Mouse (Mus musculus) hindbrain, embryonic 15.5 days (tissue): Measurements from ENCODE around the gene Ephx4. TPM values are rescaled to one million over a fixed set of nuclear protein-coding genes. Genes with fewer than 3 reads are reported as not detected.
"Not testable (repeated sequence)": the region's sequence is repeated elsewhere in the genome, so short reads cannot be mapped to it uniquely, and the experiment has no call there.

ENCODE experiments used
- ATAC-seq: fragments of 200-750 bp; cut with Nextera tagmentation; 2 replicates; pipeline ENCODE4 v1.8.0; 2017; ENCODE audit warnings: low read depth, moderate number of reproducible peaks, moderate TSS enrichment; ENCODE audit not compliant: low FRiP score
- H3K27ac ChIP-seq: fragments of 300-500 bp; sonication (generic); replicated peaks from 2 replicates; pipeline ENCODE4 v1.5.1; 2015; ENCODE audit warnings: mild to moderate bottlenecking, inconsistent platforms
- H3K27me3 ChIP-seq: fragments of 300-500 bp; sonication (generic); 2 replicates; pipeline ENCODE4 v1.6.1; 2015; ENCODE audit warnings: control low read depth, inconsistent platforms
- H3K36me3 ChIP-seq: fragments of 300-500 bp; sonication (generic); 2 replicates; pipeline ENCODE4 v1.6.1; 2015; ENCODE audit warnings: control low read depth, inconsistent platforms
- H3K4me1 ChIP-seq: fragments of 300-500 bp; sonication (generic); replicated peaks from 2 replicates; pipeline ENCODE4 v1.6.1; 2015; ENCODE audit warnings: control low read depth, inconsistent platforms
- H3K4me2 ChIP-seq: fragments of 300-500 bp; sonication (generic); 2 replicates; pipeline ENCODE4 v1.6.1; 2015; ENCODE audit warnings: moderate library complexity, mild to moderate bottlenecking, inconsistent platforms
- H3K4me3 ChIP-seq: fragments of 300-500 bp; sonication (generic); 2 replicates; pipeline ENCODE4 v1.5.1; 2015; ENCODE audit warnings: mild to moderate bottlenecking, inconsistent platforms
- H3K9ac ChIP-seq: fragments of 300-500 bp; sonication (generic); 2 replicates; pipeline ENCODE4 v1.6.1; 2015; ENCODE audit warnings: inconsistent platforms
- H3K9me3 ChIP-seq: fragments of 300-500 bp; sonication (generic); 2 replicates; pipeline ENCODE4 v1.6.1; 2016; ENCODE audit warnings: control low read depth, inconsistent platforms
- WGBS: fragments of 180-500 bp; shearing (Covaris S2); methylation state at CpG from one replicate; pipeline ENCODE4 v1.1.7; 2015; 5-methylcytosine and 5-hydroxymethylcytosine counted together
- polyA plus RNA-seq: library from polyadenylated mRNA; unstranded; fragments of >200 nt; fragmentation: Nextera tagmentation; extraction: Ambion mirVana; gene quantifications from 2 replicates; pipeline ENCODE4 v1.2.1, GENCODE M21; 2015

The Ephx4 gene
- polyA plus RNA-seq, result 2.7 and 3.3 TPM in 2 replicates

DNA sequence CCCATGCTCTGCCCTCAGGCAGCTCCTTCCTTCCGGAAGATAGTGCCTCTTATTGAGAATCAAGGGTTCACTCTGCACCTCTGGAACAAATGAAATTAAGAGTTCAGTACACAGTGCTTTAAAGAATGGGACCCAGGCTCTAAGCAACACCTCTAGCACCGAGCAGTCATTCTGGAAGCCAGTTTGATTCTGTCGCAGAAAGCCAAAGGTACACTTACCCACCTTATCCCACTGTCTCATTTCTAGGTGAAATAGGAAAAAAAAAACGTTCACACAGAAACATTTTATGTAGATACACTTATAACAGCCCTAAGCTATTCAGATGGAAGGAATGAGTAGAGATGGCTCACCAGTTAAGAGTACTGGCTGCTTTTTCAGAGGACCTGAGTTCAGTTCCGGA, at the start of gene Ephx4:
Gene Ephx4 (plus strand): TSS at position 301 of the 400 bp plus-strand sequence.
- H3K9ac ChIP-seq, result peak within 1 kb of the TSS; percentile 46
- no peaks in the 10 kb centered on the region for H3K36me3 ChIP-seq
- no peaks in the 10 kb centered on the region for H3K9me3 ChIP-seq
- H3K27me3 ChIP-seq, result peaks cover 10% of the 10 kb centered on the region; the same call in 1 of the 2 replicates
- ATAC-seq, result no peak
- no peak within 1 kb of the TSS for H3K27ac ChIP-seq
- 19% methylated on average over 5 of the region's 5 CpGs for WGBS
- 0 out of 2 replicates have a peak, but pooled peaks cover 10% of the 10 kb centered on the region for H3K4me1 ChIP-seq
- H3K4me3 ChIP-seq, result peak within 1 kb of the TSS; percentile 56
- peak within 1 kb of the TSS; percentile 95 for H3K4me2 ChIP-seq

DNA sequence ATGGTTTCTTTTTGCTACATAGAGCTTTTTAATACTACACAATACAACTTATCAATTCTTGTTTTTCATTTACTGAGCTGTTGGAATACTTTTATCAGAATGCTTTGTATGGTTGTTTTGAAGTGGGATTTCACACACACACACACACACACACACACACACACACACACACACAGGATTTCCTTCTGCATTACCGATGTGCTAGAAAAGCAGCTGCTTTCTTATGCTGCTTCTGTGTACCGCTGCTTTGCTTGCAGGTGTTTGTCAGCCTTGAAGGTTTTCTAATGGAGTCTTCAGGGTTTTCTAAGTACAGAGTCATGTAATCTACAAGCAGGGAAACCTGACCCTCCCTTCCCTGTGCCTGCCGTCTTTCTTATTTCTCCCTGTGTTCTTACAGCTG, 48.6 kb upstream of the Ephx4 start:
- Histone ChIP-seq H3K4me2 (no peak overlapping the region), H3K9ac (no peak overlapping the region), H3K4me1 (no peaks in the 10 kb centered on the region), H3K36me3 (no peaks in the 10 kb centered on the region), H3K4me3 (no peak overlapping the region), H3K27me3 (no peaks in the 10 kb centered on the region), H3K27ac (no peak overlapping the region), H3K9me3 (no peaks in the 10 kb centered on the region)
- ATAC-seq, result no peak
- 60% methylated on average over 3 of the region's 3 CpGs for WGBS

DNA sequence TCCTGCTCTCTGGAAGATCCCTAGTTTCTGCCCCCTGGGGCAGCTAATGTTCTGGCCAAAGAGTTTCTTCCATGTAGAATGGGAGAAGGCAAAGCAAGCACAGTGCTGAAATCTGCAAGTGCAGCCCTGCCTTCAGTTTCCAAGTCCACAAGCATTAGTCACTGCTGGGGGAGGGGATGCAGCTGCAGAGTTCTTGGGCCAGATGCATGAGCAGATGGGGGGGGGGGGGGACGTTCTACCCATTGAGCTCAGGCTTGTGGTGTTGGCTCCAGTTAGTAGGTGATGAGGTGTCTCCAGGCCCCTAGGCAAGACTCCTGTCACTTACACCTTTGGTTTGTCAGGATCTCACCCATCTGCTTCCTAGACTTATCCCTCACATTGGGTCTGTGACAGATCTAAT, 46.7 kb upstream of the Ephx4 start:
- Histone ChIP-seq H3K4me2 (no peak overlapping the region), H3K9me3 (no peaks in the 10 kb centered on the region), H3K4me1 (peaks cover 3% of the 10 kb centered on the region; the same call in 1 of the 2 replicates), H3K27me3 (no peaks in the 10 kb centered on the region), H3K4me3 (no peak overlapping the region), H3K27ac (no peak overlapping the region), H3K9ac (no peak overlapping the region), H3K36me3 (no peaks in the 10 kb centered on the region)
- WGBS, result 56% methylated on average over 1 of the region's 1 CpGs
- ATAC-seq, result no peak

DNA sequence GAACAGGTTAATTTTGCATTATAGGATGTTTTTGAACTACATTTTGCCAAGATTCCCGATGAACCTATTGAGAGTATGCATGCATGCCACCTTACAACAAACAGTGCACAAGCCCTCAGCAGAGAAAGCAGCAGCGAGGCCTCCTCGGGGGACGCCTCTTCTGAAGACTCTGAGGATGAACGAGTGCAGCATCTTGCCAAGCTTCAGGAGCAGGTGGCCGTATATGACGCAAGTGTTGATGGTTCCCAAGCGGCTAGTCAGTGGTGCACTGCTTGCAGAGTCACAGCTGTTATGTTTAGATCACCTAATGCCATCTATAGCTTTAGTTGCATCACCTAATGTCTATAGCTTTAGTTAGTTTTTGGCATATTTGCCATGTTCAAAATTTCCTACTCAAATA, 44.8 kb upstream of the Ephx4 start:
- Histone ChIP-seq H3K4me3 (no peak overlapping the region), H3K9ac (no peak overlapping the region), H3K27me3 (no peaks in the 10 kb centered on the region), H3K27ac (no peak overlapping the region), H3K4me1 (peaks cover 3% of the 10 kb centered on the region; the same call in 1 of the 2 replicates), H3K4me2 (no peak overlapping the region), H3K36me3 (no peaks in the 10 kb centered on the region), H3K9me3 (no peaks in the 10 kb centered on the region)
- no peak for ATAC-seq
- WGBS, result 89% methylated on average over 8 of the region's 8 CpGs

DNA sequence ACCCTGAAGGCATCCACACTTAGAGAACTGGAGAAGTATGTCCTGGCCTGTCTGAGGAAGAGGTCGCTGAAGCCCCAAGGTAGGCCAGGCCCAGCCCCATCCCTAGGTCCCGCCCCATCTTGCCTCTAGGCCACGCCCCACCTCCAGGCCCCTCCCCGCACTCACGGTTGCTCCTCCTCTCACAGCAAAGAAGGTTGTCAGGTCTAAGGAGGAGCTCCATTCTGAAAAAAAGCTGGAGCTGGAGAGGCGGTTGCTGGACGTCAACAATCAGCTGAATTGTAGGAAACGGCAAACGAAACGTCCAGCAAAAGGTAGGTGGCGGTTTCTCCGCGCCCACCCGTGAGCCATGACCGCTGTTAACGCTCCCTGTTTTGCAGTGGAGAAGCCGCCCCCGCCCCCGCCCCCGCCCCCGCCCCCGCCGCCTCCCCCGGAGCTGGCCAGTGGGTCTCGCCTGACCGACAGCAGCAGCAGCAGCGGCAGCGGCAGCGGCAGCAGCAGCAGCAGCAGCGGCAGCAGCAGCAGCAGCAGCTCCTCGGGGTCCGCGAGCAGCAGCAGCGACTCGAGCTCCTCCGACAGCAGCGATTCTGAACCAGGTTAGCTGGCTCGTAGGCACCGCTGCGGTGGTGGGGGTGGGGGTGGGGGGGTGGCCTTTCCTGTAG, 43.0 kb upstream of the Ephx4 start:
- no peaks in the 10 kb centered on the region for H3K27me3 ChIP-seq
- H3K36me3 ChIP-seq, result no peaks in the 10 kb centered on the region
- no peaks in the 10 kb centered on the region for H3K9me3 ChIP-seq
- peak overlapping the region; percentile 84 for H3K27ac ChIP-seq
- peak overlapping the region; percentile 60 for H3K4me3 ChIP-seq
- WGBS, result under 1% methylated on average over 27 of the region's 40 CpGs
- H3K9ac ChIP-seq, result peak overlapping the region; percentile 43
- peak; percentile 97 for ATAC-seq
- H3K4me1 ChIP-seq, result peaks cover 3% of the 10 kb centered on the region; the same call in 1 of the 2 replicates
- H3K4me2 ChIP-seq, result peak overlapping the region; percentile 63

DNA sequence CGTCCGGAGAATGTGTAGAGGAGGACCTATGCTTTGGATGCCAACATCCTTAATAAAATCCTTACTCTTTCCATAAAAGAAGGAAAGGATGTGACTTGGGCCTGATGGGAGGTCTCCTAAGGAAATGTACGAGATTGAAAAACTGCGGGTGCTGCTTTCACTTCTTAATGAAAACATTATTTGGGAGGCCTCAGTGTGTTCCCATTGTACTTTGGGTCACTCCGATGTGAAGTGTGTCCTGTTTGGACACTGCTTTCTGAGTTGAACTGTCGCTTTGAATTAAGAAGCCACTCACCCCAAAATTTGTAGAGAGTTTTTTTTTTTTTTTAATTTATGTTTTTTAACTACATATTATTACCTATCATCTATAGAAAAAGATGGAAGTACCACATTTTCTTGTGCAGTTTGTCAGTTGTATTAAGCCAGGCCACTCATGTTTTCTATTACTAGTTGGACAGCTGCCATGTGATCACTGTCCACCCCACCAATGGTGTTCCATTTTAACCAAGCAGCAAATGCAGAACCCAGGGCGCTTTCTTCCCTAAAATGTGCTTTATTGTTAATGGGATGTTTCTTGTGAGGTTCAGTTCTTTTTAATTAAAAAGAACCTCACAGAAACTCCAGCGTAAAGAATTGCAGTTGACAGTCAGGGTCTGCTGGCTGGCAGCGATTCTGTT, 42.3 kb upstream of the Ephx4 start:
- WGBS, result 9% methylated on average over 9 of the region's 9 CpGs
- H3K9me3 ChIP-seq, result no peaks in the 10 kb centered on the region
- H3K27me3 ChIP-seq, result no peaks in the 10 kb centered on the region
- peaks cover 3% of the 10 kb centered on the region; the same call in 1 of the 2 replicates for H3K4me1 ChIP-seq
- H3K36me3 ChIP-seq, result no peaks in the 10 kb centered on the region
- peak overlapping the region; percentile 60 for H3K4me3 ChIP-seq
- peak overlapping the region; percentile 43 for H3K9ac ChIP-seq
- no peak; the same call in 1 of the 2 replicates for ATAC-seq
- peak overlapping the region; percentile 84 for H3K27ac ChIP-seq
- H3K4me2 ChIP-seq, result peak overlapping the region; percentile 63

DNA sequence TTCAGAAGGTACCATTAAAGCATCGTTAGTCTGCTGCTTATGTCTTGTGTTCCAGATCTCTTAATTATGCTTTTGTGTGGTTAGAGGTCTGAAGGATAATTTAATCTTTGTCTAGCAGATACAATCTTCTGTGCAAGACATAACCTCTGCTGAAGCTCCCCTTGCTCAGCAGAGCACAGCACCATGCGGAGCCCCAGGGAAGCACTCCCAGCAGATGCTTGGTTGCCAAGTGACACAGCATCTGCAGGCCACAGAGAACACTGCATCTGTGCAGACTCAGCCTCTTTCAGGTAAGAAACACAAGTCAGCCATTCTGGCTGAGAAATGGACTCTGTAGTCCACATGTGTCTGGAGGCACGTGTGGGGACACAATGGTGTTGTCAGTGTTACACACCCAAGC, 32.5 kb upstream of the Ephx4 start:
- H3K9ac ChIP-seq, result no peak overlapping the region
- 62% methylated on average over 3 of the region's 3 CpGs for WGBS
- no peaks in the 10 kb centered on the region for H3K4me1 ChIP-seq
- no peaks in the 10 kb centered on the region for H3K9me3 ChIP-seq
- H3K27me3 ChIP-seq, result no peaks in the 10 kb centered on the region
- no peak overlapping the region for H3K27ac ChIP-seq
- no peak overlapping the region for H3K4me3 ChIP-seq
- no peak overlapping the region for H3K4me2 ChIP-seq
- ATAC-seq, result peak; percentile 38; the same call in 1 of the 2 replicates
- 0 out of 2 replicates have a peak, but pooled peaks cover 2% of the 10 kb centered on the region for H3K36me3 ChIP-seq

DNA sequence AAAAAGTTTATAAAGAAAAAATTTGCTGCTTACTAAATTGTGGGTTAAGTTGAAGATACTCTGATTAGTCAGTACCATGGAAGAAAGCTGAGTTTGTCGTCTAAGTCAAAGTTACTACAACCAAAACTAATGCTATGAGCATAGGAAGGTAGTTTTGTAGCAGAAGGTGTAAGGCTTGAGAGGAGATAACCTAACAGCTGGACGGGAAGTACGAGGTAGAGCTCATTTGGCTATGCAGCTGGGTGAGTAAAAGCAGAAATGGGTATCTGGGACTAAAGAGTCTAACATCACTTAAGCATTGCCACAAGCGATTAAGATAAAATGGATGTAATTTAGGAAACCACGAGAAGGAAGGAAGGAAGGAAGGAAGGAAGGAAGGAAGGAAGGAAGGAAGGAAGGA, 31.2 kb upstream of the Ephx4 start:
- 90% methylated on average over 5 of the region's 5 CpGs for WGBS
- Histone ChIP-seq H3K36me3 (peaks cover 5% of the 10 kb centered on the region; the same call in 1 of the 2 replicates), H3K9ac (no peak overlapping the region), H3K4me1 (no peaks in the 10 kb centered on the region), H3K9me3 (no peaks in the 10 kb centered on the region), H3K27ac (no peak overlapping the region), H3K4me3 (no peak overlapping the region), H3K4me2 (no peak overlapping the region), H3K27me3 (no peaks in the 10 kb centered on the region)
- no peak for ATAC-seq

DNA sequence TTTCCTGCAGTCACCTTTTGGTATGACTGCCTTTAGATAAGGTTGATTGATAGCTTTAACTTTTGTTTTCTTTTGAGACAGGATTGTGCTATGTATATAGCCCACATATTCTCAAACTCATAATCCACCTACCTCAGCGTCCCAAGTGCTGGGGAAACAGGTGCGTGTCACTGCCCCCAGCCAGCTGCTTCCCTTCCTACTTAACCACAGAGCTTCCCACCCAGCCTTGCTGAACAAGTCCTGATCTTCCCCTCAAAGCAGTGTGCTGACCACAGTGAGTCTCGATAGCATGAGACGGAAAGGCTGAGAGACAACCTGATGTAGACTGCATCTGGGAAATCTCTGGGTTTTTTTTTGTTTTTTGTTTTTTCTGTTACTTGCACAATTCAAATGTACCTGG, 29.3 kb upstream of the Ephx4 start:
- no peak overlapping the region for H3K4me2 ChIP-seq
- no peaks in the 10 kb centered on the region for H3K9me3 ChIP-seq
- H3K9ac ChIP-seq, result no peak overlapping the region
- no peak overlapping the region for H3K27ac ChIP-seq
- WGBS, result 93% methylated on average over 4 of the region's 4 CpGs
- peaks cover 9% of the 10 kb centered on the region for H3K36me3 ChIP-seq
- H3K4me1 ChIP-seq, result no peaks in the 10 kb centered on the region
- H3K4me3 ChIP-seq, result no peak overlapping the region
- no peak for ATAC-seq
- H3K27me3 ChIP-seq, result no peaks in the 10 kb centered on the region

DNA sequence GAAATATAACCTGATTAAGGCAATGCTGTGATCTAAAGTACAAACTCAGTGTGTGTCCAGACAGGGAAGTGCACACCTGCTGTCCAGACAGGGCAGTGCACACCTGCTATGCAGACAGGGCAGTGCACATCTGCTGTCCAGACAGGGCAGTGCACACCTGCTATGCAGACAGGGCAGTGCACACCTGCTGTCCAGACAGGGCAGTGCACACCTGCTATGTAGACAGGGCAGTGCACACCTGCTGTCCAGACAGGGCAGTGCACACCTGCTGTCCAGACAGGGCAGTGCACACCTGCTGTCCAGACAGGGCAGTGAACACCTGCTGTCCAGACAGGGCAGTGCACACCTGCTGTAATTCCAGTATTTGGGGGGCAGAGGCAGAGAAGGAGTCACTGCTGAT, 16.1 kb upstream of the Ephx4 start:
- not testable (repeated sequence) for ATAC-seq, H3K4me1 ChIP-seq, H3K4me3 ChIP-seq, H3K27ac ChIP-seq, H3K9me3 ChIP-seq, H3K9ac ChIP-seq, H3K4me2 ChIP-seq, H3K27me3 ChIP-seq, H3K36me3 ChIP-seq

DNA sequence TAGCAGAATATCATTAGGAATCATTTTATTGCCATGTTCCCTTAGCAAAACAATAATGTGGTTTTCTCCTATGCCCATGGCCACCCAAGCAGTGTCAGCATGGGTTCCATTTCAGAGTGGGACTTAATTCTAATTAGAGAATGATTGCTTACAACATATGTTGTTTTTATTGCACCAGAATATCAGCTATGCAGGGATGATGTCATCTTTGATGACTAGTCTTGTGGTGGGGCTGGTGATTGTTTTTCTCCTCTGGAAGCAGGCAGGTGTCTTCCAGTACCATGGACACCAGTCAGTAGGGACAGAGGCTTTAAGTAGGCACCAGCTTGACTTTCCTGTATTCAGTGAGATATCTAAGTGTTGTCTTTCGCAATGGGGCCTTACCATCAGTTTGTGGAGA, 14.7 kb upstream of the Ephx4 start:
- WGBS, result 90% methylated on average over 1 of the region's 1 CpGs
- Histone ChIP-seq H3K4me3 (no peak overlapping the region), H3K4me2 (no peak overlapping the region), H3K4me1 (no peaks in the 10 kb centered on the region), H3K9me3 (no peaks in the 10 kb centered on the region), H3K27me3 (no peaks in the 10 kb centered on the region), H3K27ac (no peak overlapping the region), H3K9ac (no peak overlapping the region), H3K36me3 (no peaks in the 10 kb centered on the region; the same call in 1 of the 2 replicates)
- no peak for ATAC-seq

DNA sequence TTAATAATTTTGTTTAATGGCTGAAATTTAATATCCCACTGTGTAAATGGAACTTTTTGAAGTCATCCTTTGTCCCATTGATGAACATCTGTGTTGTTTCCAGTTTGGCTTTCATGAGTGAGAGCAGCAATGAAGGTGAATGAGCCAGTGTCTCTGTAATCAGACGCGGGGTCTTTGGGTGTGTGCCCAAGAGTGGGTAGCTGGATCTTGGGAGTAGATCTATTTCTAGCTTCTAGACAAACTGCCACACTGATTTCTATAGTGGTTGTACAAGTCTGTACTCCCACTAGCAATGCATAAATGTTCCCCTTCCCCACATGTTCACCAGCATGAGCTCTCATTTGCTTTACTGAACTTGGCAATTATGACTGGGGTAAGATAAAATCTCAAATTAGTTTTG, 13.2 kb upstream of the Ephx4 start:
- WGBS, result 90% methylated on average over 2 of the region's 2 CpGs

More for the DNA sequence above, 13.2 kb upstream of the Ephx4 start:
- ATAC-seq, result no peak
- H3K9ac ChIP-seq, result no peak overlapping the region
- no peaks in the 10 kb centered on the region for H3K9me3 ChIP-seq
- H3K27me3 ChIP-seq, result no peaks in the 10 kb centered on the region
- H3K36me3 ChIP-seq, result no peaks in the 10 kb centered on the region; the same call in 1 of the 2 replicates
- H3K4me2 ChIP-seq, result no peak overlapping the region
- H3K4me1 ChIP-seq, result no peaks in the 10 kb centered on the region
- no peak overlapping the region for H3K27ac ChIP-seq
- H3K4me3 ChIP-seq, result no peak overlapping the region
